Mouse (Mus musculus) lung, postnatal 0 days (tissue): ENCODE results near the gene Ass1. TPM values are rescaled to one million over a fixed set of nuclear protein-coding genes. Genes with fewer than 3 reads are reported as not detected.

Source experiments
- ATAC-seq: fragments of 200-750 bp; cut with Nextera tagmentation; 2 replicates; pipeline ENCODE4 v1.8.0; 2017; ENCODE audit warnings: moderate library complexity
- DNase-seq: peaks from one replicate; pipeline ENCODE4 v3.0.0-alpha.2; 2016; ENCODE audit warnings: low spot score
- H3K27ac ChIP-seq: fragments of 300-500 bp; sonication (generic); 2 replicates; pipeline ENCODE4 v1.5.1; 2014; ENCODE audit warnings: antibody characterized with exemption, mild to moderate bottlenecking, low read length, mixed read lengths
- H3K27me3 ChIP-seq: fragments of 300-500 bp; sonication (generic); replicated peaks from 2 replicates; pipeline ENCODE4 v1.6.1; 2014; ENCODE audit warnings: low read length, mixed read lengths; ENCODE audit not compliant: insufficient read depth
- H3K36me3 ChIP-seq: fragments of 300-500 bp; sonication (generic); 2 replicates; pipeline ENCODE4 v1.6.1; 2014; ENCODE audit warnings: low read length, mixed read lengths; ENCODE audit not compliant: insufficient read depth
- H3K4me1 ChIP-seq: fragments of 300-500 bp; sonication (generic); 2 replicates; pipeline ENCODE4 v1.6.1; 2014; ENCODE audit warnings: antibody characterized with exemption, low read depth, low read length, mixed read lengths; ENCODE audit not compliant: insufficient read depth
- H3K4me2 ChIP-seq: fragments of 300-500 bp; sonication (generic); replicated peaks from 2 replicates; pipeline ENCODE4 v1.6.1; 2014; ENCODE audit warnings: low read depth, mild to moderate bottlenecking, low read length, moderate library complexity, mixed read lengths
- H3K4me3 ChIP-seq: fragments of 300-500 bp; sonication (generic); 2 replicates; pipeline ENCODE4 v1.5.1; 2014; ENCODE audit warnings: low read depth, low read length
- H3K9ac ChIP-seq: fragments of 300-500 bp; sonication (generic); replicated peaks from 2 replicates; pipeline ENCODE4 v1.6.1; 2014; ENCODE audit warnings: low read depth, mild to moderate bottlenecking
- H3K9me3 ChIP-seq: fragments of 300-500 bp; sonication (generic); 2 replicates; pipeline ENCODE4 v1.6.1; 2016; ENCODE audit warnings: low read length, mixed read lengths
- CTCF ChIP-seq: IDR thresholded peaks from 2 replicates; pipeline ENCODE4 v1.5.1; 2016; ENCODE audit warnings: antibody characterized with exemption, mild to moderate bottlenecking
- EP300 ChIP-seq: IDR thresholded peaks from 2 replicates; pipeline ENCODE4 v1.6.1; 2016; ENCODE audit warnings: antibody characterized with exemption, mild to moderate bottlenecking, control low read depth
- WGBS: fragments of 180-500 bp; shearing (Covaris S2); extraction: QIAGEN DNeasy Blood & Tissue Kit; methylation state at CpG from one replicate; pipeline ENCODE4 v1.1.7; 2014; 5-methylcytosine and 5-hydroxymethylcytosine counted together
- polyA plus RNA-seq: library from polyadenylated mRNA; unstranded; fragments of >200 nt; fragmentation: Nextera tagmentation; extraction: Ambion mirVana; gene quantifications from 2 replicates; pipeline ENCODE4 v1.2.1, GENCODE M21; 2015

The Ass1 gene
- polyA plus RNA-seq, 1 experiment from 2014 or later, result 27.0 TPM

- H3K4me1 ChIP-seq, result no peaks in the 10 kb centered on the region; the same call in 1 of the 2 replicates
- 84% methylated on average over 7 of the region's 7 CpGs for WGBS
- no peak overlapping the region for H3K4me3 ChIP-seq
- no peak for TF ChIP-seq EP300
- TF ChIP-seq CTCF, result no peak
- no peaks in the 10 kb centered on the region for H3K27me3 ChIP-seq
- H3K9ac ChIP-seq, result no peak overlapping the region
- ATAC-seq (no peak), DNase-seq (no peak)
- H3K36me3 ChIP-seq, result no peaks in the 10 kb centered on the region
- no peaks in the 10 kb centered on the region for H3K9me3 ChIP-seq
- H3K27ac ChIP-seq, result no peak overlapping the region
- H3K4me2 ChIP-seq, result no peak overlapping the region
These were observed 1.1 kb upstream of the Ass1 start for GRCm38 (mm10) chr2:31468857-31469256.

- Histone ChIP-seq H3K4me2 (peak overlapping the region; percentile 88), H3K9me3 (no peaks in the 10 kb centered on the region), H3K27ac (no peak overlapping the region), H3K4me3 (peak overlapping the region; percentile 50), H3K36me3 (no peaks in the 10 kb centered on the region), H3K4me1 (no peaks in the 10 kb centered on the region; the same call in 1 of the 2 replicates), H3K27me3 (no peaks in the 10 kb centered on the region), H3K9ac (no peak overlapping the region)
- no peak for DNase-seq
- 38% methylated on average over 7 of the region's 7 CpGs for WGBS
- TF ChIP-seq EP300, result no peak
- no peak for TF ChIP-seq CTCF
- no peak for ATAC-seq
These were observed 527 bp upstream of the Ass1 start for GRCm38 (mm10) chr2:31469480-31469879.

GRCm38 (mm10) chr2:31470683-31471385 is 827 bp downstream of the Ass1 start:
- no peaks in the 10 kb centered on the region for H3K9me3 ChIP-seq
- no peaks in the 10 kb centered on the region for H3K27me3 ChIP-seq
- DNase-seq, result peak; percentile 67
- WGBS, result 5% methylated on average over 17 of the region's 19 CpGs
- peak overlapping the region; percentile 50 for H3K4me3 ChIP-seq
- H3K36me3 ChIP-seq, result no peaks in the 10 kb centered on the region
- no peak for TF ChIP-seq EP300
- no peak for TF ChIP-seq CTCF
- peak overlapping the region; percentile 52 for H3K9ac ChIP-seq
- no peaks in the 10 kb centered on the region; the same call in 1 of the 2 replicates for H3K4me1 ChIP-seq
- H3K4me2 ChIP-seq, result peak overlapping the region; percentile 88
- H3K27ac ChIP-seq, result peak overlapping the region; percentile 76
- peak; percentile 70 for ATAC-seq

- no peaks in the 10 kb centered on the region for H3K9me3 ChIP-seq
- no peaks in the 10 kb centered on the region for H3K27me3 ChIP-seq
- 59% methylated on average over 6 of the region's 6 CpGs for WGBS
- peak overlapping the region; percentile 88; the same call in 1 of the 2 replicates for H3K4me2 ChIP-seq
- no peaks in the 10 kb centered on the region for H3K36me3 ChIP-seq
- ATAC-seq (no peak), DNase-seq (no peak)
- TF ChIP-seq EP300 (no peak), CTCF (no peak)
- H3K9ac ChIP-seq, result no peak overlapping the region
- H3K4me1 ChIP-seq, result no peaks in the 10 kb centered on the region; the same call in 1 of the 2 replicates
- no peak overlapping the region for H3K4me3 ChIP-seq
- H3K27ac ChIP-seq, result no peak overlapping the region
These were observed 1.6 kb downstream of the Ass1 start for GRCm38 (mm10) chr2:31471611-31472010.

- no peaks in the 10 kb centered on the region for H3K9me3 ChIP-seq
- TF ChIP-seq EP300 (no peak), CTCF (peak; percentile 90)
- no peak overlapping the region for H3K9ac ChIP-seq
- WGBS, result 41% methylated on average over 10 of the region's 10 CpGs
- H3K27me3 ChIP-seq, result no peaks in the 10 kb centered on the region
- no peak for ATAC-seq
- DNase-seq, result peak; percentile 72
- no peak overlapping the region for H3K27ac ChIP-seq
- H3K4me1 ChIP-seq, result no peaks in the 10 kb centered on the region; the same call in 1 of the 2 replicates
- no peak overlapping the region for H3K4me3 ChIP-seq
- 0 out of 2 replicates have a peak, but pooled peaks cover 4% of the 10 kb centered on the region for H3K36me3 ChIP-seq
- H3K4me2 ChIP-seq, result no peak overlapping the region
These were observed 2.5 kb downstream of the Ass1 start for GRCm38 (mm10) chr2:31472406-31473065.

- WGBS, result 66% methylated on average over 4 of the region's 4 CpGs
- TF ChIP-seq EP300 (no peak), CTCF (peak; percentile 65)
These were observed 3.9 kb downstream of the Ass1 start for GRCm38 (mm10) chr2:31473941-31474340.

More at GRCm38 (mm10) chr2:31473941-31474340, 3.9 kb downstream of the Ass1 start:
- H3K4me2 ChIP-seq, result no peak overlapping the region
- H3K36me3 ChIP-seq, result 0 out of 2 replicates have a peak, but pooled peaks cover 4% of the 10 kb centered on the region
- DNase-seq (peak; percentile 8), ATAC-seq (no peak)
- H3K9me3 ChIP-seq, result no peaks in the 10 kb centered on the region
- H3K4me1 ChIP-seq, result no peaks in the 10 kb centered on the region; the same call in 1 of the 2 replicates
- no peak overlapping the region for H3K9ac ChIP-seq
- H3K4me3 ChIP-seq, result no peak overlapping the region
- no peak overlapping the region for H3K27ac ChIP-seq
- H3K27me3 ChIP-seq, result no peaks in the 10 kb centered on the region
